Mouse (Mus musculus) intestine, postnatal 0 days (tissue): Measurements from ENCODE around the gene Olfr1497. TPM values are rescaled to one million over a fixed set of nuclear protein-coding genes. Genes with fewer than 3 reads are reported as not detected.
"Not testable (repeated sequence)": the region's sequence is repeated elsewhere in the genome, so short reads cannot be mapped to it uniquely, and the experiment has no call there.

Experiments
- ATAC-seq: fragments of 200-750 bp; cut with Nextera tagmentation; 2 replicates; pipeline ENCODE4 v1.8.0; 2017; ENCODE audit warnings: mild to moderate bottlenecking, moderate TSS enrichment, moderate library complexity
- H3K27ac ChIP-seq: fragments of 300-500 bp; sonication (generic); 2 replicates; pipeline ENCODE4 v1.5.1; 2014; ENCODE audit warnings: mild to moderate bottlenecking, low read depth, low read length, moderate library complexity
- H3K27me3 ChIP-seq: fragments of 300-500 bp; sonication (generic); replicated peaks from 2 replicates; pipeline ENCODE4 v1.6.1; 2014; ENCODE audit warnings: low read length, mixed read lengths; ENCODE audit not compliant: control insufficient read depth, insufficient read depth
- H3K36me3 ChIP-seq: fragments of 300-500 bp; sonication (generic); 2 replicates; pipeline ENCODE4 v1.6.1; 2014; ENCODE audit warnings: mild to moderate bottlenecking, moderate library complexity; ENCODE audit not compliant: control insufficient read depth, insufficient read depth
- H3K4me1 ChIP-seq: fragments of 300-500 bp; sonication (generic); replicated peaks from 2 replicates; pipeline ENCODE4 v1.6.1; 2014; ENCODE audit warnings: antibody characterized with exemption, low read length, mixed read lengths; ENCODE audit not compliant: control insufficient read depth, insufficient read depth
- H3K4me2 ChIP-seq: fragments of 300-500 bp; sonication (generic); replicated peaks from 2 replicates; pipeline ENCODE4 v1.6.1; 2014; ENCODE audit warnings: low read depth, mild to moderate bottlenecking, moderate library complexity
- H3K4me3 ChIP-seq: fragments of 300-500 bp; sonication (generic); 2 replicates; pipeline ENCODE4 v1.5.1; 2014; ENCODE audit warnings: low read depth, low read length
- H3K9ac ChIP-seq: fragments of 300-500 bp; sonication (generic); 2 replicates; pipeline ENCODE4 v1.6.1; 2014; ENCODE audit warnings: mild to moderate bottlenecking, low read depth, low read length
- H3K9me3 ChIP-seq: fragments of 300-500 bp; sonication (generic); 2 replicates; pipeline ENCODE4 v1.6.1; 2016; ENCODE audit warnings: mixed run types; ENCODE audit not compliant: control insufficient read depth
- CTCF ChIP-seq: sonication (generic); IDR thresholded peaks from 2 replicates; pipeline ENCODE4 v1.5.1; 2016; ENCODE audit warnings: low read depth, mild to moderate bottlenecking, control low read depth, antibody characterized with exemption, moderate library complexity
- WGBS: fragments of 180-500 bp; shearing (Covaris S2); extraction: QIAGEN DNeasy Blood & Tissue Kit; methylation state at CpG from one replicate; pipeline ENCODE4 v1.1.7; 2014; 5-methylcytosine and 5-hydroxymethylcytosine counted together
- polyA plus RNA-seq: library from polyadenylated mRNA; unstranded; fragments of >200 nt; fragmentation: Nextera tagmentation; extraction: Ambion mirVana; gene quantifications from 2 replicates; pipeline ENCODE4 v1.2.1, GENCODE M21; 2015

The Olfr1497 gene
- not detected in 2 replicates for polyA plus RNA-seq

GRCm38 (mm10) chr19:13798102-13798501 is at the start of gene Olfr1497:
TSS of gene Olfr1497 (minus strand) at chr19:13798202.
- H3K9me3 ChIP-seq, result no peaks in the 10 kb centered on the region
- H3K4me1 ChIP-seq, result no peaks in the 10 kb centered on the region
- H3K9ac ChIP-seq, result no peak within 1 kb of the TSS
- no peak within 1 kb of the TSS for H3K27ac ChIP-seq
- no peaks in the 10 kb centered on the region for H3K27me3 ChIP-seq
- H3K36me3 ChIP-seq, result no peaks in the 10 kb centered on the region
- no peak for TF ChIP-seq CTCF
- no peak within 1 kb of the TSS for H3K4me3 ChIP-seq
- H3K4me2 ChIP-seq, result no peak within 1 kb of the TSS
- no peak for ATAC-seq

DNA sequence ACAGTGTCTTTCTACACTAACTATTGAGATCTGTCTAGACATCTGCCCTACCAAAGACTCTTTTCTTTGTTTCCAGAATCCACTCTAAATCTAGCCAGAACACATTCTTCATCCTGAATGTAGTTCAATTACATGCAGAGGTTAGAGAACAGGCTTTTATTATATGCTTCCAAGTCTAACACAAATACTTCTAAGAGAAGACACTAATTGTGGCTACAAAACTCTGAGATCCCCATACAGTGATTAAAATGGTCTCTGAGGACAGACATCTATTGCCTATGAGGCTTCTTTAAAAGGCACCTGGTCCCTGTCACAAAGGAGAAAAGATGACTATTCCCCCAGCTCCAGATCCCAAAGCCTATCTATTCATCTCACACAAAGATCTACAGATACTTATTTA is 32.4 kb upstream of the Olfr1497 start, which contains the start of gene Olfr1500:
Gene Olfr1500 (minus strand): TSS at position 101 of the 400 bp plus-strand sequence.
- H3K36me3 ChIP-seq, result no peaks in the 10 kb centered on the region
- H3K9me3 ChIP-seq, result no peaks in the 10 kb centered on the region
- H3K4me2 ChIP-seq, result no peak within 1 kb of the TSS
- H3K9ac ChIP-seq, result no peak within 1 kb of the TSS
- H3K27me3 ChIP-seq, result no peaks in the 10 kb centered on the region
- no peak within 1 kb of the TSS for H3K27ac ChIP-seq
- no peak within 1 kb of the TSS for H3K4me3 ChIP-seq
- no peaks in the 10 kb centered on the region for H3K4me1 ChIP-seq
- no peak for TF ChIP-seq CTCF
- no peak for ATAC-seq

- Histone ChIP-seq H3K27ac (no peak overlapping the region), H3K4me1 (no peaks in the 10 kb centered on the region), H3K27me3 (no peaks in the 10 kb centered on the region), H3K9ac (no peak overlapping the region), H3K4me3 (no peak overlapping the region), H3K9me3 (no peaks in the 10 kb centered on the region), H3K36me3 (no peaks in the 10 kb centered on the region), H3K4me2 (no peak overlapping the region)
- TF ChIP-seq CTCF, result no peak
- WGBS, result 74% methylated on average over 3 of the region's 3 CpGs
- no peak for ATAC-seq
Observed at GRCm38 (mm10) chr19:13828447-13828846, 30.4 kb upstream of the Olfr1497 start.

DNA sequence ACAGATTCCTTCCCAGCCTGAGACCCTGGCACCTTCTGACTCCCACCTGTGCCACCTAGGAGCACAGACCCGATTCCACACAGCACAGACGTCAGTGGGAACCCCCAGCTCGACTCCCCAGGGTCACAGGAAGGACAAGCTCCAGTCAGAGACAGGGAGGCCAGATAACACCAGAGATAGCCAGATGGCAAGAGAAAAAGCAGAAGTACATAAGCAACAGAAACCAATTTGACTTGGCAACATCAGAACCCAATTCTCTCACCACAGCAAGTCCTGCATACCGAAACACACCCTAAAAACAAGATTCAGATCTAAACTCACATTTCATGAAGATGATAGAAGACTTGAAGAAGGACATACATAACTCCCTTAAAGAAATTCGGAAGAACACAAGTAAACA is 22.8 kb upstream of the Olfr1497 start:
- H3K9me3 ChIP-seq, result no peaks in the 10 kb centered on the region
- ATAC-seq, result no peak
- H3K27me3 ChIP-seq, result no peaks in the 10 kb centered on the region
- H3K9ac ChIP-seq, result no peak overlapping the region
- H3K4me2 ChIP-seq, result no peak overlapping the region
- 61% methylated on average over 5 of the region's 5 CpGs for WGBS
- TF ChIP-seq CTCF, result no peak
- H3K4me3 ChIP-seq, result no peak overlapping the region
- H3K27ac ChIP-seq, result no peak overlapping the region
- no peaks in the 10 kb centered on the region for H3K4me1 ChIP-seq
- no peaks in the 10 kb centered on the region for H3K36me3 ChIP-seq

DNA sequence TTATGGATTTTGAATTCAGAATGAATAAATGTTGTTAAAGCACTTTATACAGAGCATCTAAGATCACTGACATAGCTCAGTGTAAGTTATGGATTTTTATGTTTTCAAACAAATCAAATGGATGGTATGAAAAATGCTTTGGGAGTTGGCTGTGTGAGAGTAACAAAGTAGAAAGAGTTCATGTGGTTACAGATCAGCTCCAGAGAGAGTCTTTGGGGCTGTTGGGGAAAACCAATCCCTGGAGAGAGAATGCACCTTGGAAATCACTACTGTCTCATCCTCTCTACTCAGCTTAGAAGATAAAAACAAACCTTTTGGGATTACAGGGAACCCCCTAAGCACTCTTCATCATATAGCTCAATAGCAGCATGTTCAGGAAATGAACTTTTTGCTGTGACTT is 21.3 kb upstream of the Olfr1497 start, which contains the start of gene Olfr1499:
Gene Olfr1499 (minus strand): TSS at position 101 of the 400 bp plus-strand sequence.
- H3K27me3 ChIP-seq, result no peaks in the 10 kb centered on the region
- TF ChIP-seq CTCF, result no peak

DNA sequence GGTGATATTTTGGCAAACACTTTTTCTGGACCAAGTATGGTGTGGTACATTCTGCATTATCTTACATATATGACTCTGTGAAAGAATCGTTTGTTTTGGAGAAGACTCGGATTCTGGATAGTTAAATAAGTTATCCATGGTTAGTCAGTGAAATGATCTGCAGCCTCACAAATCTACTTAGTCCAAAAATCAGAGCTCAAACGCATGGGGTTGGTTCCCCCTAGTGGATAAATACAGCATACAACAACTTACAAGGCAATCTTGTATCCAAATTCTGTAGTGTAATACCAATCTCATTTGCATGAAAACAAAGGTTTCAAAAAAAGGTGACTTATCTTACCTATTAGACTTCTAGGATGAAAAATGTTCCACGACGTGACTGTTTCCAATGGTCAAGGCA is 20.8 kb upstream of the Olfr1497 start:
- no peak overlapping the region for H3K27ac ChIP-seq
- H3K9ac ChIP-seq, result no peak overlapping the region
- no peaks in the 10 kb centered on the region for H3K36me3 ChIP-seq
- H3K4me3 ChIP-seq, result no peak overlapping the region
- WGBS, result 31% methylated on average over 5 of the region's 5 CpGs
- no peak overlapping the region for H3K4me2 ChIP-seq
- TF ChIP-seq CTCF, result peak; percentile 50
- no peaks in the 10 kb centered on the region for H3K9me3 ChIP-seq
- ATAC-seq, result no peak
- H3K4me1 ChIP-seq, result no peaks in the 10 kb centered on the region
- no peaks in the 10 kb centered on the region for H3K27me3 ChIP-seq

More for the DNA sequence above, 21.3 kb upstream of the Olfr1497 start, which contains the start of gene Olfr1499:
- H3K36me3 ChIP-seq, result no peaks in the 10 kb centered on the region
- H3K4me2 ChIP-seq, result no peak within 1 kb of the TSS
- no peaks in the 10 kb centered on the region for H3K4me1 ChIP-seq
- no peak within 1 kb of the TSS for H3K9ac ChIP-seq
- H3K27ac ChIP-seq, result no peak within 1 kb of the TSS
- H3K4me3 ChIP-seq, result no peak within 1 kb of the TSS
- no peak for ATAC-seq
- no peaks in the 10 kb centered on the region for H3K9me3 ChIP-seq

DNA sequence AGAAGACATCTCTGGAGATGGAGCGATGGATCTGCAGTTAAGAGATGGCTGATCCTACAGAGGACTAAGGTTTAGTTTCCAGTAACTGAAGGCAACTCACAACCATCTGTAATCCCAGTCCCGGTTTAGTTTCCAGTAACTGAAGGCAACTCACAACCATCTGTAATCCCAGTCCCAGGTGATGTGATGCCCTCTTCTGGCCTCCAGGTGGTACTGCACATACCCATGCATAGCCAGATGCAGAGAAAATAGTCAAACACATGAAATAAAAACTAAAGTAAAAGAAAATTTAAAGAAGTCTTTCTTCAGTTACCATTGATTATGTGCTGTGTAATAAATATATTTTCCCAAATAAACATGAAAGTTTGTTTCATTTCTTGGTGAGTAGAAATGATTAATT is 14.8 kb upstream of the Olfr1497 start:
- no peak overlapping the region for H3K9ac ChIP-seq
- no peak overlapping the region for H3K4me3 ChIP-seq
- TF ChIP-seq CTCF, result peak; percentile 24; the same call in 1 of the 2 replicates
- 62% methylated on average over 2 of the region's 2 CpGs for WGBS
- H3K27ac ChIP-seq, result no peak overlapping the region
- H3K9me3 ChIP-seq, result no peaks in the 10 kb centered on the region
- no peak overlapping the region for H3K4me2 ChIP-seq
- no peaks in the 10 kb centered on the region for H3K36me3 ChIP-seq
- no peaks in the 10 kb centered on the region for H3K4me1 ChIP-seq
- H3K27me3 ChIP-seq, result no peaks in the 10 kb centered on the region
- ATAC-seq, result no peak

DNA sequence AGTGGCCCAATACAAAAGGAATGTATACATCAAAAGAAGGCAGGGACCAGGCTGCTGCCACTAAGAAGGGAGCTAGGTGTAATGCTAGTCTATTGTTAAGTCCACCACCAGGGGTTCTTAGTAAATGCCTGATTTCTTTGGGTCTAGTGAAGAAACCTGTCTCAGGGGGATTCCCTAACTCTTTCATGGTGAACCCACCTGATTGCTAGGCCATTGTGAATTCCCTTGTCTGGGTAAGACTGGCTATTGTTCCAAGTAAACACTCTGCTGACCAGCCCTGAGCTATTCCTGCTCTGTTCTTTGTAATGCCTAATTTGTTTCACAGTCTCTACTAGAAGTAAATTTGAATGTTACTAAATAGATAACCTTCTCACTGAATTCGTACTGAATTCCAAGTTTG is 7.5 kb upstream of the Olfr1497 start:
- WGBS, result 53% methylated on average over 1 of the region's 1 CpGs
- not testable (repeated sequence) for ATAC-seq, H3K27me3 ChIP-seq, H3K27ac ChIP-seq, H3K4me1 ChIP-seq, H3K9me3 ChIP-seq, H3K36me3 ChIP-seq, H3K4me2 ChIP-seq, H3K9ac ChIP-seq, H3K4me3 ChIP-seq
